ENCODE assay signal across 20 mouse cellular contexts in genomic region chr17:67306066-67306845, GRCm38 (mm10). TPM values are rescaled to one million over a fixed set of nuclear protein-coding genes. Genes with fewer than 3 reads are reported as not detected.
DNase-seq lines count a peak whose midpoint lies in the region; ATAC-seq and TF ChIP-seq lines count a peak whose summit lies in the region.
"Had no signal": no experiment of that assay in that cellular context is flagged by ENCODE, and none has a peak within 500 bp of the region (broad histone marks: within the 10 kb centered on the region; RNA-seq: fewer than 3 reads in every experiment).

No protein-coding gene starts in this region.

- DNase-seq in heart, adult 11 months = peak; percentile 72
- no peak for DNase-seq in heart, adult 9 months (ENCODE audit: low spot score in 2 of 2)
- DNase-seq in lung, postnatal 0 days (ENCODE audit: low spot score) = peak; percentile 48
- no peak for DNase-seq in lung, adult 18-20 months
- DNase-seq in Patski (ENCODE audit: low read depth, low spot score) = no peak
- DNase-seq in lung, postnatal 36 days = peak; percentile 26
- no peak for DNase-seq in cerebellum, adult 8-10 months
- DNase-seq in left cerebral cortex, postnatal 36 days (ENCODE audit: low spot score in 2 of 2) = no peak
- DNase-seq: adrenal gland, postnatal 14 days; cerebellum, postnatal 36 days; gastrocnemius, postnatal 10 days; heart, postnatal 14 days; kidney, adult 2 months had no signal

- no peak overlapping the region for H3K27ac ChIP-seq in lung, postnatal 0 days (ENCODE audit: low read length)
- H3K27ac ChIP-seq: embryonic facial prominence, embryonic 12.5 days; forebrain, embryonic 15.5 days; heart, embryonic 10.5 days; midbrain, embryonic 12.5 days; neural tube, embryonic 13.5 days; stomach, embryonic 15.5 days had no signal

- 62% methylated on average over 10 of the region's 10 CpGs for WGBS in lung, postnatal 0 days

- no peak for ATAC-seq in lung, postnatal 0 days
- ATAC-seq in Patski = peak; percentile 24
- ATAC-seq: forebrain, embryonic 15.5 days; hindbrain, embryonic 16.5 days had no signal

- H3K36me3 ChIP-seq in lung, postnatal 0 days (ENCODE audit: insufficient read depth, low read length) = no peaks in the 10 kb centered on the region
- H3K36me3 ChIP-seq: embryonic facial prominence, embryonic 12.5 days; forebrain, embryonic 15.5 days; heart, embryonic 10.5 days; midbrain, embryonic 12.5 days; neural tube, embryonic 13.5 days; stomach, embryonic 15.5 days had no signal

- no peak for TF ChIP-seq EP300 in lung, postnatal 0 days (IDR thresholded peaks at IDR 0.05)

- POLR2A ChIA-PET in Patski (lab: Charles Lee) = no interaction called here

- in situ Hi-C loops in Patski (cut with MboI; ENCODE audit: low pct_unique_long_range_greater_than_20kb) = no loop called here

- peaks cover 18% of the 10 kb centered on the region for H3K4me1 ChIP-seq in lung, postnatal 0 days (ENCODE audit: insufficient read depth, low read depth, low read length)

- no peak overlapping the region for H3K4me2 ChIP-seq in lung, postnatal 0 days (replicated peaks; ENCODE audit: low read depth, low read length)
- H3K4me2 ChIP-seq: embryonic facial prominence, embryonic 12.5 days; forebrain, embryonic 15.5 days; midbrain, embryonic 12.5 days; neural tube, embryonic 13.5 days; stomach, embryonic 15.5 days had no signal

- CTCF ChIA-PET in Patski (lab: Charles Lee) = interaction anchor here (1.0 to 3.6 kb wide), 4 partner anchors 10 to 45 kb away, joined by 3 to 17 read pairs (median 6); no protein-coding TSS in a partner anchor

- no peak overlapping the region for H3K9ac ChIP-seq in lung, postnatal 0 days (replicated peaks; ENCODE audit: low read depth)
- H3K9ac ChIP-seq: embryonic facial prominence, embryonic 12.5 days; forebrain, embryonic 15.5 days; midbrain, embryonic 12.5 days; neural tube, embryonic 13.5 days; stomach, embryonic 15.5 days had no signal

- no peaks in the 10 kb centered on the region for H3K27me3 ChIP-seq in lung, postnatal 0 days (replicated peaks; ENCODE audit: insufficient read depth, low read length)
- H3K27me3 ChIP-seq in Patski = no peaks in the 10 kb centered on the region
- H3K27me3 ChIP-seq: embryonic facial prominence, embryonic 12.5 days; neural tube, embryonic 13.5 days; stomach, embryonic 15.5 days had no signal

- H3K9me3 ChIP-seq in lung, postnatal 0 days (ENCODE audit: low read length) = no peaks in the 10 kb centered on the region
- H3K9me3 ChIP-seq: embryonic facial prominence, embryonic 12.5 days; forebrain, embryonic 15.5 days; heart, embryonic 10.5 days; midbrain, embryonic 12.5 days; neural tube, embryonic 13.5 days had no signal

- TF ChIP-seq CTCF in lung, postnatal 0 days (IDR thresholded peaks at IDR 0.05) = no peak
- TF ChIP-seq CTCF in Patski (IDR thresholded peaks at IDR 0.05) = no peak

- no peak overlapping the region for H3K4me3 ChIP-seq in lung, postnatal 0 days (ENCODE audit: low read depth, low read length)
- H3K4me3 ChIP-seq: embryonic facial prominence, embryonic 12.5 days; forebrain, embryonic 15.5 days; heart, embryonic 10.5 days; midbrain, embryonic 12.5 days; neural tube, embryonic 13.5 days; stomach, embryonic 15.5 days had no signal

- intact Hi-C loops in left cerebral cortex, postnatal 36 days (cut with DNase I) = no loop called here

RNA-seq across cellular contexts. Expression of gene Ptprm, which starts 48.0 kb away (rescaled TPM):
- 35.9 and 42.3 TPM in 2 replicates for polyA plus RNA-seq in lung, postnatal 0 days (2015; fragmentation: Nextera tagmentation; extraction: Ambion mirVana)
- polyA plus RNA-seq in Patski (2021) = 43.7 TPM
- total RNA-seq in left cerebral cortex, postnatal 36 days (2021) = 10 to 100 TPM; 34.1 to 41.6 TPM

Comparison
In these comparisons a context has a peak if more than half of its experiments do, and no peak if none do; other contexts are left out.
1. DNase-seq: peak in heart, adult 11 months (single experiment), lung, postnatal 0 days (single experiment) and lung, postnatal 36 days (single experiment); none in heart, adult 9 months (0 of 2), lung, adult 18-20 months (0 of 2), Patski (single experiment), cerebellum, adult 8-10 months (single experiment) and left cerebral cortex, postnatal 36 days (0 of 2).